Mouse (Mus musculus) bone marrow, adult 2 months (tissue): Measurements from ENCODE around the gene LTO1.

Experiments used
- CTCF ChIP-seq: fragments of 200-500 bp; IDR thresholded peaks from 2 replicates; pipeline ENCODE4 v1.5.1; 2011; ENCODE audit warnings: low read length, control low read depth; ENCODE audit not compliant: control insufficient read depth, insufficient read depth
- POLR2A ChIP-seq: fragments of 200-500 bp; IDR thresholded peaks from 2 replicates; pipeline ENCODE4 v1.6.1; 2011; ENCODE audit warnings: low read depth, mild to moderate bottlenecking, control low read depth, low read length, borderline replicate concordance; ENCODE audit not compliant: control insufficient read depth

GRCm38 (mm10) chr7:144894706-144895105, 20.2 kb upstream of the LTO1 start:
- TF ChIP-seq CTCF (no peak), POLR2A (no peak)
